Mouse (Mus musculus) frontal cortex, postnatal 36 days (tissue): Measurements from ENCODE around the gene Gm28305.

Source experiments
- DNase-seq, 2 experiments: peaks; one replicate each; pipeline ENCODE4 v3.0.0; 2022; ENCODE audit warnings: low spot score in 2 of 2

Gene Gm28305

DNA sequence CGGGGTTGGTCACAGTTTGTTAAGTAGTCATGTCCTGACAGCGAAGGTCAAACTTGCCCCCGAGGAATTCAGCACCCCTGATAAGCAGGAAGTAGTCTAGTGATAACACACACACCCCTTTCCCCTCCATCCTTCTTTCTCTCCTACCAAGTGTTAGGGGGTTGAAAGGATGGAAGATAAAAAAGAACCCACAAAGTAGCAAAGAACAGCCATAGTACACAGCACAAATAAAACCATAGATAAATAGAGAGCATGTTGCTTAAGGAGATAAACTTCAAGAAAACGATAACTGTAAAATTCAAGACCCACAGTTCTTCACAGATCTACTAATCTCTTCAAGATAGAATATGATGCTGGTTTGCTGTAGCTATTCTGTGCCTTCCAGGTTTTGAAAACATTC is 29.8 kb downstream of the Gm28305 start:
- no peak for DNase-seq

DNA sequence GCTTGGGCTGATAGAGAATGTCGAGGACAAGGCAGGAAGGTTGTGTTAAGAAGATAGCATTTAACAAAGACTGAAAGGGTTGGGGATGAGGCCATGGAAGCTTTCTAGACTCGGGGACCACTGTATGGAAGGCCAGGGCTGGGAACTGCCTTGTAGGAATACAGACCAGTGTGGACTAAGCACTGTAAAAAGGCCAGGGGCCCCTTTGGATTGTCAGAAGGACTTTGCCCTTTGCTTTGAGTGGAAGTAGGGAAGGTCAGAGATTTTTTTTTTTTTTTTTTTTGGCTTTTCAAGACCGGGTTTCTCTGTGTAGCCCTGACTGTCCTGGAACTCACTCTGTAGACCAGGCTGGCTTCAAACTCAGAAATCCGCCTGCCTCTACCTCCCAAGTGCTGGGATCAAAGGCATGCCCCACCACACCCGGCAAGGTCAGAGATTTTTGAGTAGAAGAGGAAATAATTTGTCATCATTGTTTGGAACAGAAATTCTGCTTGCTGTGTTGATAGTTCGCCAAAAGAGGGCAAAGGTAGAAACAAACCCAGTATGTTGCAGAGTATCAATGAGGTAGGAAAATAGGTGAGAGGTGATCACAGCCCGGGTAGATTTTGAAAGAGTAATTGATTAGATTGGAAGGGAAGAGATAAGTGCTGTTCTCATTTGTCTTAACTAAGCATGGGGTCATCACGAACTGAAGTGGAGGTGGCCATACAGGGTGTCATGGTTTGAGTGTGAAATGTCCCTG is 30.6 kb downstream of the Gm28305 start:
- DNase-seq, result no peak

DNA sequence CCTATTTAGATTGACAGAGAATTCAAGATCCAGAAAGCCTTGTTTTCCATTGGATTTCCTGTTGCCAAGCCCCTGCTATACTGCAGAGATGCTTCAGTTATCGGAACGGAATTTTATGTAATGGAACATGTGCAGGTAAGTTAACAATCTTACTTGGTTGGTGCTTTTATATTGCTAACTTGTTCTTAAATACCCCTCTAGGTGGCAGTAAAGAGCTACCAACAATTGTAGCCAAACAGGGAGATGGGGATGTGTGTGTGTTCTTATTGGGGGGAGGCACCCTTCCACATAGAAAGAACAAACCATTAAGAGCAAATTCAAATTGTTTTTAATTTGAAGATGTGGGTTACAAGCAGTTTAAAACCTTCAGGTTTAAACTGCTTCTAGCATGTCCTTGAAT is 35.3 kb downstream of the Gm28305 start:
- no peak for DNase-seq

DNA sequence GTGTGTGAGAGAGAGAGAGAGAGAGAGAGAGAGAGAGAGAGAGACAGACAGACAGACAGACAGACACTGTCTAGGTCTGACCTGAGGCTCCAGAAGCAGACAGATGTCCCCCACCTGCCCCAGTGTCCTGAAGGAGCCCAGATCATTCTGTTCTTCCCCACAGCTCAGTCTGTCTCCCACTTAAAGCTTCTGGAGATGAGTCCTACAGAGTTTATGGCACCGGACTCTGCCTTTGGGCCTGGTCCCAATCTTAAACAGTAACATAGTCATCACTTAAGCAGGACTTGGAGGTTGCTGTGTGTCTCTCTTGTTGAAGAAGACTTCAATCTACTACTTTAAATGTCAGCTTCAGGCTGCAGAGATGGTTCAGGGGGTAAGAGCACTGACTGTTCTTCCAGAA is 38.3 kb downstream of the Gm28305 start:
- no peak for DNase-seq

DNA sequence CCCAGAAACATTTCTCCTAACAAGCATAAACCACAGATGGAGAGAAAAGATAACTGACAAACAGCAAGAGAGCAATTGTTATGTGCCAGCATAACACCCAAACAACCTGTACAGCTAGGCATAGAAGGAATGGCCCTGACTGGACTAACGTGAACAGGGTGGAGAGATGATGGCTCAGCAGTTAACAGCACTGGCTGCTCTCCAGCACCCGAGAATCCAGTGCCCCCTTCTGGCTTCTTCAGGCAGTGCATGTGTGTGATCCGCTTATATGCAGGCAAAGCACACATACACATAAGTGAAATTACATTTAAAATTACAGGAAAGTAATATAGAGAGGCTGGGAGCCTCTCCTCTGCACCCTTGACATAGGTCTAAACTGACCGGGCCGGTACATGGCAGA is 38.9 kb downstream of the Gm28305 start:
- peak in 1 of 2 experiments; percentile 29 for DNase-seq

DNA sequence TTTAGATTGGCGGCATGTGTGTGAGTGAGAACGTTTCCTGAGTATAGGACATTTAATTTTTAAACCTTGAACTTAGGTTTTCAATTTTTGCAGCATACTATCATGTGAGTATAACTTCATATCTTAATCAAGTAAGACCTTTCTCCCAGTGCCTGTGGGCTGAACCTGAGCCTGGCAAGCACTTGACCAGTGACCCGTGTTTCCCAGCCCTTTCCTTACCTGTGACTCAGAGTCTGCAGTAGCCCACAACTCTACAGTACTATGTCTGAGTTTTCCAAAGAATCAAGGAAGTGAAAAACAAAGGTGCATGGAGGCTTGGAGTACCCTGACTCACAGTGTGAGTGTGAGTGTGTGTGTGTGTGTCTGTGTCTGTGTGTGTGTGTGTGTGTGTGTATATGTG is 39.6 kb downstream of the Gm28305 start:
- no peak for DNase-seq

DNA sequence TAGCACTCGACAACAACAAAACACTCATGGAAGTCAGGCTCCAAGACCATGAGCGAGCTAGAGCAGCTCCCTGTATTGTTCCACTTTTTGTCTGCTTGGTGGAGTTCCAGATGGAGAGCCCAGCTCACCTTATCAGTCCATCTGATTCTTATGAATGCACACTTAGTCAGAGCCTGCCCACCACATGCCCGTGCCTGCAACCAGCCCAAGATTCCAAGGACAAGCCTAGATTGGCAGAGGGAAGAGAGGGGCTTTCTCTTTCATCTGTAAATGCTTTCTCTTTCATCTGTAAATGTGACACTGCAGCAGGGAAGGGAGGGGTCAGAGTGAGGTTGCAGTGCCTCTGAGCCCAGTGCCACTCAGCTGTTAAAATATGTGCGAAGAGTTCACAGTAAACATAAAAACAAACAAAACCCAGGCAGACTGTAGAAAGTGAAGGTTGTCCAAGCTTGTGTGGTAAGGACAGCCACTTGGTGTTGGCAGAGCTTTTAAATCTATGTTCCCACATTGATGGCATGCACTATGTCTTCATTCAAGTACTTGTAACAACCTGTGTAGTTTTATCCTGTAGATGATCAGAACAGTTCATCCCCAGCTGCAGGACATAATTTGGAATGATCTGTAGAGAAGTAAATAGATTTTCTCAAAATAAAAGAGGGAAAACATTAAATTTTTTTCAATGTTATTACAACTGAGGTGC is 45.4 kb downstream of the Gm28305 start:
- no peak for DNase-seq

DNA sequence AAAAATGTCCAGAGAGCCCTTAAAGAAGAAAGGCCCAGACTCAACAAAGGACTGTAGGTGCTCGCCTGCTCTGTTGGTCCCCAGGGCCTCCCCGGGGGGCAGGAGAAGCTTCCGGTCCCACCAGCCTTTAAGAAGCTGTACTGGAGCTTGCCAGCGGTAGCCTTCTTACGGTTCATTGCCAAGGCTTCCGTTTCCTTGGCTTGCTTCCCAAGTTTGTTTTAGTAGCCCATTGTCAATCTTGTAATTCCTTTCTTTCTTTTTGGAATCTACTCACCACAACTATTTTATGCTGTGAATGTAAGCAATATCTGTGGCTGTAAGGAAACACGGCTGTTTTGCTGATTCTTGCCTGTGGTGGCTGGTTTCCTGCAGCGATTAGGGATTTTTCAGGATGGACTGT is 48.1 kb downstream of the Gm28305 start:
- DNase-seq, result no peak

DNA sequence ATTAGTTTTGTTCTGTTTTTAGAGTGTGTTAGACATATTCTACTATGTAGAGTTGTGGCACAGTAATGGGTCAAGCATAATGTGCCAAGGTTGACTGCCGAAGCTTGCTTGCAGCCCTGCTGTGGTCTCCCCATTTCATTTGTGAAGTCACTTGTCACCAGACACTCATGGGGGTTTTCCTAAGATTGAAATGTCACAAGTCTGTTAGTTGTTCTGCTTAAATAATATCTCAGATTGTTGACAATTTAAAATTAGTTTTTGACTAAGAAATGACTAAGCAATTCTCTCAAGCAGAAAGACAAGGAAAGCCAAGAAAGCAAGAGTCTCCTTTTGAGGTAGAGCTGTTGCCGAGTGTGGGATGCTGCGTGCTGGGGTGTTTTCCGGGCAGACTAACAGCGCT is 52.5 kb downstream of the Gm28305 start:
- no peak for DNase-seq

DNA sequence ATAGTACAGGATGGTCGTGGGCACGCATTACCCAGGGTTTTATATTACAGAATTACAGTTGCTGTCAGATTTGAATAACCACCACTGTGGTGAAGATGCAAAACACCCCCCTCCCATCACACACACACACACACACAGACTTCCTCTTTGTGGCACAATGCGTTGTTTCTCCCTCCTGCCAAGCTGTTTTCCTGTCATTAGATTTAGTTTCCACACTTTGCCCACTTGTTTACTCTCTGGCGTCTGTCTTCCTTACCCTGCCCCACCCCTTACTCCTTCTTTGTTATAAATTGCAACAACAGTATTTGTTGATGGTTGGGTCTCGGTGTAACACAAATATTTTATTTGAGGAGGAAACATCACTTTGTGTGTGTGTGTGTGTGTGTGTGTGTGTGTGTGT is 57.8 kb downstream of the Gm28305 start:
- no peak for DNase-seq

DNA sequence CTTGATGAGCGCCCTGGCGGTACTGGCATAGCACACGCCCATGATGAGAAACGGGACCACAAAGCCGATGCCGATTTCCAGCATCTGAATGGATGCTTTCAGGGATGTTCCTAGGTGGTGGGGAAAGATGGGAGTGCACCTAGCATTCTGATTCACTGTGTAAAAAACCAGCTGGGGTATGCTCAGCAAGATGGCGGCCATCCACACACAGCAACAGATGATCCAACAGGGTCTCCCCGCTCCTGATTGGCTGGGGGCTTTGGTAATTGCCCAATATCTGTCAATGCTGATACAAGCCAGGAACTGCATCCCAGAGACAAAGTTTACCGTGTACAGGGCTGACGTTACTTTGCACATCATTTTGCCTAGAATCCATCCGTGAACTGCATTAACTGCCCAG is 58.6 kb downstream of the Gm28305 start:
- DNase-seq, result no peak

DNA sequence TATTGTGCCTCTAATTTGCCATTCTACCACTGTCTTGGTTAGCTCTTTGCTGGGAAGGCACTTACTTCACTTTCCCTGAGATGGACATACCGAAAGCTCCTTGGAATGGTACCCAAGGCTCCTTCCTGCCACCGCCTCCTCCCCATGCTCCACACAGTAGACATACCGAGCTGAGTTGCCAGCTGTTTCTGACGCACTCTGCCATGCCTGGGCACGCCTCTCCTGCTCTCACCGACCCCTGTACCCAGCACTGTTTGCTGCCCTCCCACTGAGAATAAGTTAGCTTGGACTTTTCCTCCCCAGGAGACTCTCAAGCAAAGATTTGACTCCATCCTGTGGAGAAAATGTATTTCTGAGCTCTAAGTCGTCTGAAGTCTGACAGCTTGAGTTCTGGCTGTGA is 60.4 kb downstream of the Gm28305 start:
- DNase-seq, result no peak

DNA sequence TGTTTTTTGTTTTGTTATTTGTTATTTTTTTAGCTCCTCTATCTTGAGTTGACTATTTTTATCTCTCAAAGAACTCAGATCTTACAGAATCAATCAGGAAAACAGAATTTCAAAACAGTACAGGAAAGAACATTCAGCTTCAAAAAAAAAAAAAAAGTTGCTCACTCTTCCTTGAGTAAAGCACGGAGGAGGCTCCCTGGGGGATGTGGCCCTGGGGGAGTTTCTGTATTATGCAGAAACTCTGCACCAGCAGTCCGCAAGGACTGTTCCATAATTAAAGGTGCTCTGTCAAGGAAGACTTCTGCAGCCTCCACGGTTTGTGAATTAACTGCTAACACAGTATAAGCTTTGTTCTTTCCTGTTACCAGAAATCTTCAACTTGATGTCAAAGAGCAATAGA is 61.0 kb downstream of the Gm28305 start:
- DNase-seq, result no peak

DNA sequence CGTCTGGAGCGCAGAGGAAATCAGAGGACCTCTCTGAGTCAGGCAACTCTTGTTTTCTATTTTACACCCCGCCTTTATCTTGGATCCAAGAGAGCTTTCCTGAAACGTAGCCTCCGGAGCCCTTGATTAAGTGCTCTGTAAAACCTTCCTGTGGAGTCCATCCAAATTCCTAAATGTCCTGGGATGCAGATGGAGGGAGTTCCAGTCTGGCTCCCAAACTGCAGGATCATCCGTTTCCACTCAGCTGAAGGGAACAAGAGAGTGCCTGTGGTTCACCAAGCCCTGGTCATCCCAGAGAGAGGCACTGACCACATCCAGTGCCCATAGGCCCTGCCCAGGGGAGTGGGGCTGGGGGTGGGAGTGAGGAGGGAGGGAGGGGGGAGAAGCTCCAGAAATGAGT is 61.8 kb downstream of the Gm28305 start:
- no peak for DNase-seq

DNA sequence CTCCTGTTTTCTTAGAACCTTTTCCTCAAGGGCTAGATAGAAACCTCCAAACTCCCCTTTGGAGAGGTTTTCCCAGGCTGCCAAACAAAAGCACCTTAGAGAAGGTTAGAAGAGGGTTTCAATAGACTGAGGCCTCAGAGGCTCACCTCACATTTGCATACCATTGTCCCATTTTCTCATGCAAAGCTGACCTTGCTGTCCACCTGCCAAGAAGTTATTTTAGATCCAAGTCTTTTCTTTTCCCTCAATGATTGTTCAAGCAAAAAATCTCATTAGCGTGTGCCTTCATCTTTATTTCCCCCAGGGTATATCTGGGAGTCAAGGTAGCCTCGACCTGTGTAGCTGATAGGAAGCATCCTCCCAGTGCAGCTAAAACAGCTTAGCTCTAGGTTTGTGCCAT is 62.4 kb downstream of the Gm28305 start:
- DNase-seq, result no peak

DNA sequence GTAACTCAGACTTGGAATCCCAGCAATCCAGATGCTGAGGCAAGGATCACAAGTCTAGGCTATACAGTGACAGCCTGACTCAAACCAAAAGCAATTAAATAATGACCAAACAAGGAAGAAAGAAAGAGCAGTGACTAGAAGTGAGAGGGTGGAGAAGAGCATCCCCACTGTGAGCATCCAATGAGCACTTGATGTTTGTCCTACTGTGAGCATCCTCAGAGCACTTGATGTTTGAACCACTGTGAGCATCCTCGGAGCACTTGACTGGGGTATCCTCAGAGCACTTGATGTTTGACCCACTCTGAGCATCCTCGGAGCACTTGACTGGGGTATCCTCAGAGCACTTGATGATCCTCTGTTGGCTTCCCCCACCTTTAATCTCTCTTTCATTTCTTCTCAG is 64.5 kb downstream of the Gm28305 start:
- DNase-seq, result no peak

DNA sequence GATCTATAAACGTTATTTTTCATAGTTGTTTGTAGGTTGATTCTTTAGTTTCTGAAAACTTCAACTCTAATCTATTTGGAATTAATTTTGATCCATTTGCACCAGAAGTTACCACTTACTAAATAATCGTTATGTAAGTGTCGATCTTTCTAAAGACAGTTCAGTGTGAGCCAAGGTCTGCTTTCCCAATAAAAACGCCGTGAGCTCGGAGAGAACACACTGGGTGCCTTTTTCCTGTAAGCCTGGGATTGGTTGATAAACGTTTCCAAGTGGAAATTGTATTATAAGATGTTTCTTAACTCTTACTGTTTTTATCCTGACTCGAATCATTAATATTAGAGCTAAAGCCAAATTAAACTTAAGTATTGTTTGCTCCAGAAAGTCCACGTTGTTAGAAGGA is 66.5 kb downstream of the Gm28305 start:
- no peak for DNase-seq

DNA sequence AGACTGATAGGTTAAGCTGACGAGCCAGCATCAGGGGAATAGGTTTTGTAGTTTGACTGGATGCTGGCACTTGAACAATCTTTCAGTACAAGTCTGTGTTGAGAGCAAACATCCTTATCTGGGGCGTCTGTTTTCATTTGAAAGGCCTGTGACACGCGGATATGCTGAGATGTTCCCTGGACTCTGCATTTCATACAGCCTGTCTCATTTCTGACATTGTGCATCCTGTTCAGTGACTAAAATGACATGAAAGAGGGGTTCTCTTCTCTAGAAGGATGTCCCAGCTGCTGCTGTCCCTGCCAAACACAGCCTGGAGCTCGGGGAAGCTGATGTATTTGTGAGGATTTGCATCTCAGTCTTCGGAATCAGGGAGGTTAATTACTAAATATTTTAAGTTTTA is 67.0 kb downstream of the Gm28305 start:
- DNase-seq, result no peak

DNA sequence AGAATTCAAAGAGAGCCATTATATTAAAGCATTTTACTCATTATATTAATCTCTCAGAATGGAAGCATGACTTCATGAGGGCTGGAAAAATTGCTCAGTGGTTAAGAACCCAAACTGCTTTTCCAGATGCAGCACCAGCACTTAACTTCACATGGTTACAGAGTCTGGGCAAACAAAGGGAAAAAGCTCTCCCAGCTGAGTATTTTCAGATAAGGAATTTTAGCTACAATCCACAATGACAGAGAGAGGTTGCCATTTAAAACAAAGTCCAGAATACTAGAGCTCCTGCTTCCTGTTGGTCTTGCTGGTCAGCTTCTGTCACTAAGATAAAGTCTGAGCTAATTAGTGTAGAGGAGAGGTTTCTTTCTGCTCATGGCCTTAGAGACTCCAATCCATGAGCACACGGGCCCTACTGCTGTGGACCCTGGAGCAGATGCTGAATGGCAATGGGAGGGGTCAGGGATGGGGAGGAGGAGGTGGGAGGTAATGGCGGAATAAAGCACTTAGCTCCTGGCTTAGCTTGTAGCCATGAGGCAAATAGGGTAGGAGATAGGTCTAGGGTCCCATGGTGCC is 68.2 kb downstream of the Gm28305 start:
- no peak for DNase-seq

DNA sequence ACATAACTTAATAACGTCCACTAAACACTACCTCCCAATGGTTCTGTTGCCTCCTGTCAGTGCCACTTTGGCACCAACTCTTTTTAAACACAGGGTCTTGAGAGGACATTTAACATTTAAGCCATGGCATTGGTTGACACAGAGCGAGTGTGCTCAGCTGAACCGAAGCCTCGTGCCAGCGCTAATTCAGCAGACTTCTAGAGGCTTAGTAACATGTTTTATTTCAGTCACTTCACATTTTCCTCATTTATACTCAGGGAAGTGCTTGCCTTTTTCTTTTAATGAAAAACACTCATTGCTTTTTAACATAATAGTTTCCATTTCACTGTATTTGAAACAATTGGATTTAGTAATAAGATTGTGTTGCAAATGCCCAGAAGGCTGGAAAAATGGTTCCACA is 68.7 kb downstream of the Gm28305 start:
- no peak for DNase-seq

DNA sequence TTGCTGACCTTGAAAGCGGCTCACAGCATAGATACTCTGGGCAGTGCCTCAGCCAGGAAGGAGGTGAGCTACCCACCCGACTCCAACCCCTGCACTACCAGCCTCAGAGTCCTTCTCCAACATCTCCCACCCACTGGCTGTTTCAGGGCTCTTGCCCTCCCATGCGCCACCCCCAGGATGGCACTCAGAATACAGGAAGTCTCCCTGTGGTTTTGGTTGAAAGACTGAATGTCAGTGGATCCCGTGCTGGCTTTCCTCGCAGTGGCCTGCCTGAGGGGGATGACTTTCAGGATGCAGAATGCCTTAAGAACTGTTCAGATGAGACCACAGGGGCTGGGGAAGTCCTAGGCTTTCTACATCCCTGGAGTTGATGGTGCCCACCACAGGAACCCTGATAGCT is 82.6 kb downstream of the Gm28305 start:
- no peak for DNase-seq

DNA sequence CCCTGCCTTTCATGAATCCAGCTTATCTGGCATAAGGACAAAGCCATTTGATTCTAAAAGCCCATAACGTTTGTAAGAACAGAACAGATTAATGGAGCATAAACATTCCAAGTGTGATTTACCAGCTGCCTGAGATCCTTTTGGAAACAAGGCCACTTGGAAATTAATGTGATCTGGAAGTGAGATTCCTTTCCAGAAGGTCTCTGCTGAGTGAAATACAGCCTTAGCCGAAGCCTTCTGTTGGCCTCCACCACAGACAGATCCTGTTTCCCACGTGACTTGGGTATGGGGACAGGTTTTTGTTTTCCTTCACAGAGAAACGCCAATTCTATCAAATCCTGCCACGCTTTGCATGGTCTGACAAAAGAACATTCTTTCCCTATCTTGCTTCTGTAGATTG is 83.2 kb downstream of the Gm28305 start:
- DNase-seq, result no peak
